Mouse (Mus musculus): ENCODE measurements around the gene Ykt6. TPM values are rescaled to one million over a fixed set of nuclear protein-coding genes. Genes with fewer than 3 reads are reported as not detected.
"Not testable (repeated sequence)": the region's sequence is repeated elsewhere in the genome, so short reads cannot be mapped to it uniquely, and the experiment has no call there.

Ykt6 gene
- polyA plus RNA-seq, 1 experiment from 2014 or later: 58.2 TPM

- H3K4me1 ChIP-seq: no peaks in the 10 kb centered on the region
- H3K4me3 ChIP-seq: no peak overlapping the region
- no peaks in the 10 kb centered on the region for H3K36me3 ChIP-seq
- no peak for ATAC-seq (ENCODE audit: insufficient number of reproducible peaks, insufficient read depth, low FRiP score, low TSS enrichment)
- H3K27ac ChIP-seq: no peak overlapping the region
- WGBS: 37% methylated on average over 17 of the region's 17 CpGs
- no peaks in the 10 kb centered on the region for H3K27me3 ChIP-seq
- no peak overlapping the region for H3K9ac ChIP-seq
- H3K4me2 ChIP-seq (replicated peaks): no peak overlapping the region
- H3K9me3 ChIP-seq: no peaks in the 10 kb centered on the region
Observed at GRCm38 (mm10) chr11:5920323-5920960, 35.1 kb upstream of the Ykt6 start.

DNA sequence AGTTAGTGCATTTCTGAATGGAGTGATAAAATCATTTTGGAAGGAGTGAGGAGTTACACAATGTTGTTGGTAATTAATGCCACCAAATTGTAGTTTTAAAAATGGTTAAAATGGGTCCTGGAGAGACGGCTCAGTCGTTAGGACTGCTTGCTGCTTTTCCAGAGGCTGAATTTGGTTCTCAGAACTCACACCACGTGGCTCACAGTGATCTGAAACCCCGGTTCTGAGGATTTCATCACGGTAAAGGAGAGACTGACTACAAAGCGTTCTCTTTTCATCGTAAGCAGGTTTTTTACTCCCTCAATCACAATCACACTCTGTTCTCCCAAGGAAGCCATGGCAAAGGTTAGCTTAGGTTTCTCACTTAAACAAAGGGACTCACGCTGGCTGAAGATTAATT, 30.8 kb upstream of the Ykt6 start:
- H3K4me3 ChIP-seq: no peak overlapping the region
- no peaks in the 10 kb centered on the region for H3K27me3 ChIP-seq
- no peak overlapping the region for H3K27ac ChIP-seq
- H3K4me2 ChIP-seq (replicated peaks): no peak overlapping the region
- no peaks in the 10 kb centered on the region for H3K9me3 ChIP-seq
- no peak for ATAC-seq (ENCODE audit: insufficient number of reproducible peaks, insufficient read depth, low FRiP score, low TSS enrichment)
- H3K36me3 ChIP-seq: no peaks in the 10 kb centered on the region
- H3K9ac ChIP-seq: no peak overlapping the region
- no peaks in the 10 kb centered on the region for H3K4me1 ChIP-seq
- 50% methylated on average over 8 of the region's 8 CpGs for WGBS

DNA sequence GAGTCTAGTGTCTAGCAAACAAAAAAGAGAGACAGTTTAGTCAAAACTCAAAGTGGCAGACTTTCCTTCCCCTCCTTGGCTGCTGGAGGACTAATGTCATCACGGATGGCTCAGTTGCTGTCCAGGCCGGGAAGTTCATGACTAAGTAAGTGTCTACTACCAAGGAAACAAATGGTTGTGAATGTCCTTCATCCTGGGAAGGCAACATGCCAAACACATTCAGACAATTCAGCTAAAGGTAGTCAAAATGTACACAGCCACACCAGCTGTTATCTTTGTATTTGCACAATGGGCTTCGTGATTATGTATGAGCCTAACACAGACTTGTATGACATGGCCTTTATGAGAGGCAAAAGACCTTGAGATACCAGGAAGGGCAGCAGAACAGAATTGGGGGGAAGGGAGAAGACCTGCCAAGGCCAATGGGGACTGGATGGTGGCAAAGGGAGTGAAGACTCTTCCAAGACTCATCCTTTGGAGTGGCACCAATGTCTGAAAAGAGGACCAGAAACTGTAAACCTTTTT, 28.7 kb upstream of the Ykt6 start:
- Histone ChIP-seq H3K9ac (no peak overlapping the region), H3K4me3 (no peak overlapping the region), H3K4me2 (replicated peaks) (no peak overlapping the region), H3K9me3 (no peaks in the 10 kb centered on the region), H3K4me1 (no peaks in the 10 kb centered on the region), H3K27me3 (no peaks in the 10 kb centered on the region), H3K27ac (no peak overlapping the region), H3K36me3 (no peaks in the 10 kb centered on the region)
- no peak for ATAC-seq (ENCODE audit: insufficient number of reproducible peaks, insufficient read depth, low FRiP score, low TSS enrichment)
- WGBS: 89% methylated on average over 3 of the region's 3 CpGs

DNA sequence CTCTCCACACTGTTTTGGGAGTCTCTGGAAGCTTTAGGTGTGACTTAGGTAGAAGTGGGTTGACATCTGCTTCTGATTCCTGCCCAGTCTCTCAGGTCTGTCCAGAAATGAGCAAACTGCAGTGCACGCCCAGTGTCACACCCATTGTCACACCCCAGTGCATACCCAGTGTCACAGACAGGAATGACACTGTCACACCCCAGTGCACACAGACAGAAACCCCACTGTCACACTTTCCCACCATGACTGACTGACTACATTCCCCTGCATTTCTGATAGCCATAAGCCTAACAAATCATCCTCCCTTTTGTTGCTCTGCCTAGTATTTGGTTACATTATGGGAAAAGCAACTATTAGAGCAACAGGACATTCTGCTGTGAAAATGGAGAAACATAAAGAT, 24.9 kb upstream of the Ykt6 start:
- no peaks in the 10 kb centered on the region for H3K36me3 ChIP-seq
- no peak overlapping the region for H3K4me2 ChIP-seq (replicated peaks)
- peaks cover 6% of the 10 kb centered on the region; the same call in 1 of the 2 replicates for H3K9me3 ChIP-seq
- H3K9ac ChIP-seq: no peak overlapping the region
- ATAC-seq (ENCODE audit: insufficient number of reproducible peaks, insufficient read depth, low FRiP score, low TSS enrichment): no peak
- no peaks in the 10 kb centered on the region for H3K27me3 ChIP-seq
- H3K27ac ChIP-seq: no peak overlapping the region
- H3K4me1 ChIP-seq: no peaks in the 10 kb centered on the region
- H3K4me3 ChIP-seq: no peak overlapping the region
- WGBS: 41% methylated on average over 1 of the region's 1 CpGs

GRCm38 (mm10) chr11:5931947-5932346, 23.5 kb upstream of the Ykt6 start:
- not testable (repeated sequence) for H3K27ac ChIP-seq; H3K4me3 ChIP-seq; H3K9ac ChIP-seq; H3K4me2 ChIP-seq (replicated peaks); H3K4me1 ChIP-seq; H3K27me3 ChIP-seq; H3K36me3 ChIP-seq; H3K9me3 ChIP-seq; ATAC-seq (ENCODE audit: insufficient number of reproducible peaks, insufficient read depth, low FRiP score, low TSS enrichment)
- WGBS: 78% methylated on average over 6 of the region's 6 CpGs

DNA sequence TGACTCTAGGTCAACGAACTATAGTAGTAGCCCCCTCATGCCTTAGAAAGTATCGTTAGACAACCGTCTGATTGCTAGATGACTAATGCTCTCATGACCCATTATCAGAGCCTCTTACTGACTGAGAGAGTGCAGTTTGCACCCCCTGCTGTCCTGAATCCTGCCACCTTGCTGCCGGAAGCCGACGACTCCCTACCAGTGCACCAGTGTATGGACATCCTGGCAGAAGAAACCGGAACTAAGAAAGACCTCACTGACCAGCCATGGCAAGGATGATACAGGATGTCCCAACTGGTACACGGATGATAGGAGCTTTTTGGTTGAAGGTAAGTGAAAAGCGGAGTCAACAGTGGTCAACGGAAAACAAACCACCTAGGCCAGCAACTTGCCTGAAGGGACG, 21.0 kb upstream of the Ykt6 start:
- H3K36me3 ChIP-seq; H3K4me2 ChIP-seq (replicated peaks); H3K27ac ChIP-seq; H3K4me1 ChIP-seq; H3K9me3 ChIP-seq; H3K27me3 ChIP-seq; H3K4me3 ChIP-seq; H3K9ac ChIP-seq; ATAC-seq (ENCODE audit: insufficient number of reproducible peaks, insufficient read depth, low FRiP score, low TSS enrichment): not testable (repeated sequence)
- 91% methylated on average over 11 of the region's 11 CpGs for WGBS

GRCm38 (mm10) chr11:5942966-5943365, 12.5 kb upstream of the Ykt6 start:
- no peak overlapping the region for H3K9ac ChIP-seq
- no peak for ATAC-seq (ENCODE audit: insufficient number of reproducible peaks, insufficient read depth, low FRiP score, low TSS enrichment)
- H3K36me3 ChIP-seq: no peaks in the 10 kb centered on the region
- no peak overlapping the region for H3K4me3 ChIP-seq
- H3K27me3 ChIP-seq: no peaks in the 10 kb centered on the region
- no peaks in the 10 kb centered on the region for H3K9me3 ChIP-seq
- 56% methylated on average over 6 of the region's 6 CpGs for WGBS
- H3K4me1 ChIP-seq: no peaks in the 10 kb centered on the region
- no peak overlapping the region for H3K4me2 ChIP-seq (replicated peaks)
- no peak overlapping the region for H3K27ac ChIP-seq

DNA sequence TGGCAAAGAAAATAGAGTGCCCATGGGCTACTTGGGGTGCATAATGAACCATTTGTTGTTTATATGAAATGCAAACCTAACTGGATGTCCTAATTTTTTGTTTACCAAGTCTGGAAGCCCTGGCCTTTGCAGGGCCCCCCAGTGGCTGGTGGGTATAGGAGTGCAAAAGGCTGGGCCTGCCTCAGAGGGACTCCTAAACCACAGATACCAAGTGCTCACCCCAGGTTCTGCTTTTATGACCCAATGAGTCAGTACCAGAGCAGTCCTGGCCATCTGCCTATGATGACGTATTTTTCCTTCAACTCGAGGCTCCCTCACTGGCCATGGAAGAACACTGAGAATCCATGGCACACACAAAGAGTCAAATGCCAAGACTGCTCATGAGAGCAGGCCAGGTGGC, 10.4 kb upstream of the Ykt6 start:
- ATAC-seq (ENCODE audit: insufficient number of reproducible peaks, insufficient read depth, low FRiP score, low TSS enrichment): no peak
- Histone ChIP-seq H3K4me3 (no peak overlapping the region), H3K4me1 (peaks cover 8% of the 10 kb centered on the region; the same call in 1 of the 2 replicates), H3K36me3 (no peaks in the 10 kb centered on the region), H3K9me3 (no peaks in the 10 kb centered on the region), H3K27me3 (no peaks in the 10 kb centered on the region), H3K27ac (no peak overlapping the region), H3K4me2 (replicated peaks) (no peak overlapping the region), H3K9ac (no peak overlapping the region)
- 84% methylated on average over 2 of the region's 2 CpGs for WGBS

- Histone ChIP-seq H3K36me3 (no peaks in the 10 kb centered on the region), H3K9me3 (no peaks in the 10 kb centered on the region), H3K4me3 (no peak overlapping the region), H3K4me2 (replicated peaks) (no peak overlapping the region), H3K4me1 (peaks cover 8% of the 10 kb centered on the region; the same call in 1 of the 2 replicates), H3K27ac (no peak overlapping the region), H3K9ac (no peak overlapping the region), H3K27me3 (no peaks in the 10 kb centered on the region)
- no peak for ATAC-seq (ENCODE audit: insufficient number of reproducible peaks, insufficient read depth, low FRiP score, low TSS enrichment)
- 55% methylated on average over 4 of the region's 4 CpGs for WGBS
Observed at GRCm38 (mm10) chr11:5947796-5948195, 7.7 kb upstream of the Ykt6 start.

DNA sequence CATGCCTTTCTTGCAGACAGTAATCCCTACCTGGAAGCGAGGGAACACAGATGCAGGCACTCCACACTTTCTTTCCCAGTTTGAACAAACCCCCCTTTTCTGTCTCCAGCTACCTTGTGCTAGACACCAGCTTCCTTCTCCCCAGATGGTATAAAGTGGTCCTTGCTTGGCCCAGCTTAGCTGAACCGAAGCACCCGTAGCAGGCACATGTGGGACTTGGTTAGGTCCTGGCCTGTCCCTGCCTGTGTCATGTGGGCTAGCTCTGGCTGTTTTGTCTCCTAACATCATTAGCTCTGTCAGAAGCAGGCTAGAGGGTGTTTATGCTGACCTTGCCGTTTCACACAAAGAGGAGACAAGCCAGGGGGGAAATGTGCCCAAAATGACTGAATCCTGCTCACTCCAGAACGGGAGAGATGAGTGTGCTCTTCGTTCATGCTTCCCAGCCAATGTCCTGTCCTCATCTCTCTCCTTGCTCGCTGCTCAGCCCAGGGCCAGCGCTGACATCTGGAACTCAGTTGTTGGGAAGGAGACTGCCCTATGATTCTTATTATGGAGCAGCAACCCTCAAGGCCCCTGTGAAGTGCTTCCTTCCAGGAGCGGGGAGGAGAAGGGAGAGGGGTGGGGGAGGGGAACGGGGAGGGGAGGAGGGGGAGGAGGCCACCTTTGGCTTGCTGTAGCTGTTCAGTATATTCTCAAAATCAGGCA, 6.8 kb upstream of the Ykt6 start:
- Histone ChIP-seq H3K4me3 (no peak overlapping the region), H3K4me1 (peaks cover 8% of the 10 kb centered on the region; the same call in 1 of the 2 replicates), H3K4me2 (replicated peaks) (no peak overlapping the region), H3K36me3 (no peaks in the 10 kb centered on the region), H3K27ac (peak overlapping the region; percentile 46), H3K27me3 (no peaks in the 10 kb centered on the region), H3K9ac (no peak overlapping the region), H3K9me3 (no peaks in the 10 kb centered on the region)
- 37% methylated on average over 10 of the region's 10 CpGs for WGBS
- ATAC-seq (ENCODE audit: insufficient number of reproducible peaks, insufficient read depth, low FRiP score, low TSS enrichment): 0 out of 2 replicates have a peak, but pooled peaks have one; percentile 42

DNA sequence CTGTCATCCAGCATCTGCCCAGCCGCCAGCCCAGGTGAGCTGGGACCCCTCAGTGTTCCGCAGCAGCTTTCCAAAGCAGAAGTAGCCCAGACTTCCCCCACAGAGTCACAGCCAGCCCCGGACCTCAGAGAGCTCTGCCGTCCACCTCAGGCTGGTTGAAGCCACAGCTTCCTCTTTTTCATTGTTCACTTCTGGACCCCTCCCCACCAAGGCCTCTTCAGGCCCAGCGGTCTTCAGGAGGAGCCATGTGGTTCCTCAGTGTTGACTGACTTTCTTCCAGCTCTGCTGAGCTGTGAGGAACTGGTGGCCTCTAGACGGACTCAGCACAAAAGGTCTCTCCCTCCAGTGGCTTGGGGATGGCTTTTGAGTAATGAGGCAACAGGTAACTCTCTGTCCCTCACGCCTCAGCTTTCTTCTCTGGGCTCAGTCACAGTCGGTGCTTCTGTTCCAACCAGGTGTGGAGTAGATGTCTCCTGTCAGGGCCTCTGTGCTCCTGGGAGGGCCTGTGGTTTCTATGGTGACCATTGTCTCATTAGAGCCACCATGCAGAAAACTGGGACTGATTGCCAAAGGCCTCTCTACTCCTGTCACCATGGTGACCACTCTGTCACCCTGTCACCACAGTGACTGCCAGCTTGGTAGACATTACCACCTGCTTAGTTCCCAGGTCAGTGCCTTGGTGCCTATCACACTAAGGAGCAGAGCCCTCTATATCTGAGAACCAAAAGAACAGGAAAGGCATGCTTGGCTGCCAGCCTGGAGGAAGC, 5.7 kb upstream of the Ykt6 start, which contains the start of gene Gck:
Gene Gck (minus strand): TSS at position 496 of the 767 bp plus-strand sequence.
- H3K4me3 ChIP-seq: no peak within 1 kb of the TSS

More for the DNA sequence above, 5.7 kb upstream of the Ykt6 start, which contains the start of gene Gck:
- no peak within 1 kb of the TSS for H3K4me2 ChIP-seq (replicated peaks)
- H3K27ac ChIP-seq: peak within 1 kb of the TSS; percentile 46
- peaks cover 9% of the 10 kb centered on the region; the same call in 1 of the 2 replicates for H3K4me1 ChIP-seq
- no peaks in the 10 kb centered on the region for H3K36me3 ChIP-seq
- no peaks in the 10 kb centered on the region for H3K9me3 ChIP-seq
- H3K9ac ChIP-seq: no peak within 1 kb of the TSS
- 75% methylated on average over 8 of the region's 8 CpGs for WGBS
- no peaks in the 10 kb centered on the region for H3K27me3 ChIP-seq
- ATAC-seq (ENCODE audit: insufficient number of reproducible peaks, insufficient read depth, low FRiP score, low TSS enrichment): 0 out of 2 replicates have a peak, but pooled peaks have one; percentile 44
